Mouse (Mus musculus): Measurements from ENCODE around the gene C1s2. TPM values are rescaled to one million over a fixed set of nuclear protein-coding genes. Genes with fewer than 3 reads are reported as not detected.

Gene C1s2
- total RNA-seq, 1 experiment, result 0.27 TPM

GRCm38 (mm10) chr6:124676171-124676570 is 40.3 kb upstream of the C1s2 start:
- no peak for DNase-seq (ENCODE audit: low read depth, low spot score)
- Histone ChIP-seq H3K36me3 (ENCODE audit: control insufficient read depth, insufficient read depth, low read length, poor library complexity, severe bottlenecking) (peaks cover 6% of the 10 kb centered on the region; the same call in 1 of the 2 replicates), H3K27ac (ENCODE audit: insufficient read depth, low read depth, low read length, poor library complexity, severe bottlenecking) (no peak overlapping the region), H3K9me3 (ENCODE audit: control insufficient read depth, insufficient read depth, low read depth, low read length) (no peaks in the 10 kb centered on the region), H3K4me1 (ENCODE audit: control insufficient read depth in 2 of 2, insufficient read depth in 2 of 2, low read length in 2 of 2, poor library complexity in 1 of 2) (peaks cover 7% of the 10 kb centered on the region in 2 experiments), H3K9ac (ENCODE audit: insufficient read depth, low read depth, low read length, poor library complexity, severe bottlenecking) (no peak overlapping the region), H3K4me3 (ENCODE audit: insufficient read depth in 1 of 2, low read depth in 1 of 2, low read length in 2 of 2, poor library complexity in 1 of 2, severe bottlenecking in 1 of 2) (no peak overlapping the region)
- in situ Hi-C loops (cut with MboI; ENCODE audit: low sequenced_read_pairs in 2 of 2, unreplicated experiment in 2 of 2), result no loop called here
- TF ChIP-seq ZC3H11A (IDR thresholded peaks at IDR 0.05; ENCODE audit: borderline replicate concordance, low read depth, low read length) (no peak), MAFK (IDR thresholded peaks at IDR 0.05; ENCODE audit: insufficient read depth, low read depth, low read length) (no peak), CHD2 (IDR thresholded peaks at IDR 0.05; ENCODE audit: low read depth, low read length) (no peak), HCFC1 (IDR thresholded peaks at IDR 0.05; ENCODE audit: borderline replicate concordance, insufficient read depth, low read length) (no peak), ZNF384 (IDR thresholded peaks at IDR 0.05; ENCODE audit: low read depth, low read length) (no peak)

- no peaks in the 10 kb centered on the region for H3K9me3 ChIP-seq (ENCODE audit: control insufficient read depth, insufficient read depth, low read depth, low read length)
- DNase-seq (ENCODE audit: low read depth, low spot score), result no peak
- TF ChIP-seq ZNF384 (IDR thresholded peaks at IDR 0.05; ENCODE audit: low read depth, low read length) (no peak), HCFC1 (IDR thresholded peaks at IDR 0.05; ENCODE audit: borderline replicate concordance, insufficient read depth, low read length) (no peak), CHD2 (IDR thresholded peaks at IDR 0.05; ENCODE audit: low read depth, low read length) (no peak), ZC3H11A (IDR thresholded peaks at IDR 0.05; ENCODE audit: borderline replicate concordance, low read depth, low read length) (no peak), MAFK (IDR thresholded peaks at IDR 0.05; ENCODE audit: insufficient read depth, low read depth, low read length) (no peak)
- H3K27ac ChIP-seq (ENCODE audit: insufficient read depth, low read depth, low read length, poor library complexity, severe bottlenecking), result 0 out of 2 replicates have a peak overlapping the region, but pooled peaks have one; percentile 6
- H3K36me3 ChIP-seq (ENCODE audit: control insufficient read depth, insufficient read depth, low read length, poor library complexity, severe bottlenecking), result peaks cover 9% of the 10 kb centered on the region; the same call in 1 of the 2 replicates
- H3K4me1 ChIP-seq (ENCODE audit: control insufficient read depth in 2 of 2, insufficient read depth in 2 of 2, low read length in 2 of 2, poor library complexity in 1 of 2), result peaks cover 7% of the 10 kb centered on the region in 2 experiments
- in situ Hi-C loops (cut with MboI; ENCODE audit: low sequenced_read_pairs in 2 of 2, unreplicated experiment in 2 of 2), result no loop called here
- no peak overlapping the region for H3K4me3 ChIP-seq (ENCODE audit: insufficient read depth in 1 of 2, low read depth in 1 of 2, low read length in 2 of 2, poor library complexity in 1 of 2, severe bottlenecking in 1 of 2)
- no peak overlapping the region for H3K9ac ChIP-seq (ENCODE audit: insufficient read depth, low read depth, low read length, poor library complexity, severe bottlenecking)
These were observed 38.7 kb upstream of the C1s2 start for GRCm38 (mm10) chr6:124674591-124674990.

DNA sequence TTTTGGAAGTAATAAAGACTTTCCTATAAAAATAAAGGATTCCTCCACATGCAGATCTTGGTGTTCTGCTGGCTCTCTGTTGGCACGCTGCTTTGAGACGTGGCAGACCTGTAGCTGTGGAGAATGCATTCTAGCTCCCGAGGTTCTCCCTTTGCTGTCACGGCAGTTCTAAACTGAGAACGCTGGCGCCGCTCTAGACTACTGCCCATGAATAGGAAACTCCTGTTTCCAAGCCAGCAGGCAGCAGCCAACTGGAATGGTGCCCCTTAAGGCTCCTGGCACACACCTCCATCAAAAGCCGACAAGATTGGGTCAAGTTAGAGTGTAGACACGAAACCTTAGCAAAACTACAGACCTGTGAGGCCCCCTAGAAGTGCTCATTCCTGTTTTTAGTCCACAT is 37.7 kb upstream of the C1s2 start:
- in situ Hi-C loops (cut with MboI; ENCODE audit: low sequenced_read_pairs in 2 of 2, unreplicated experiment in 2 of 2), result no loop called here
- H3K4me3 ChIP-seq (ENCODE audit: insufficient read depth in 1 of 2, low read depth in 1 of 2, low read length in 2 of 2, poor library complexity in 1 of 2, severe bottlenecking in 1 of 2), result no peak overlapping the region
- no peaks in the 10 kb centered on the region for H3K9me3 ChIP-seq (ENCODE audit: control insufficient read depth, insufficient read depth, low read depth, low read length)
- DNase-seq (ENCODE audit: low read depth, low spot score), result no peak
- H3K36me3 ChIP-seq (ENCODE audit: control insufficient read depth, insufficient read depth, low read length, poor library complexity, severe bottlenecking), result peaks cover 9% of the 10 kb centered on the region; the same call in 1 of the 2 replicates
- no peak overlapping the region for H3K9ac ChIP-seq (ENCODE audit: insufficient read depth, low read depth, low read length, poor library complexity, severe bottlenecking)
- H3K4me1 ChIP-seq (ENCODE audit: control insufficient read depth in 2 of 2, insufficient read depth in 2 of 2, low read length in 2 of 2, poor library complexity in 1 of 2), result peaks cover 7 to 10% of the 10 kb centered on the region in 2 experiments
- no peak overlapping the region for H3K27ac ChIP-seq (ENCODE audit: insufficient read depth, low read depth, low read length, poor library complexity, severe bottlenecking)
- TF ChIP-seq CHD2 (IDR thresholded peaks at IDR 0.05; ENCODE audit: low read depth, low read length) (no peak), MAFK (IDR thresholded peaks at IDR 0.05; ENCODE audit: insufficient read depth, low read depth, low read length) (no peak), ZC3H11A (IDR thresholded peaks at IDR 0.05; ENCODE audit: borderline replicate concordance, low read depth, low read length) (no peak), ZNF384 (IDR thresholded peaks at IDR 0.05; ENCODE audit: low read depth, low read length) (no peak), HCFC1 (IDR thresholded peaks at IDR 0.05; ENCODE audit: borderline replicate concordance, insufficient read depth, low read length) (no peak)

DNA sequence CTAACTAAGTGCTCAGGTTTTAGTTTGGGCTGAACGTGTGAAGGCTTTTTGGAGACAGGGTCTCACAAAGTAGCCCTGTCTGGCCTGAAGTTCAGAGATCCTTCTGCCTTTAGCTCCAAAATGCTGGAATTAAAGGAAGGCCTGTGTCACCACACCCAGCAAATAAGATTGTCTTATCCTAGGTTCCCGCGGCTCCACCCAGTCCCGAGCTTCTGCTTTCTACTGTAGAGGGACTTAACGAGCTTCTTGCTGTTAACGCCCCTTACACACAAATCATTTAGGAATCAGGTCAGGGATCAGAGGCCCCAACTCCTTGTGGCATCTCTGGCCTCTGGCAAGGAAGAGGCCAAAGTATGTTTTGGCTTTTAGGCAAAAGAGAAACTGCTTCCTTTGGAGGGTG is 36.2 kb upstream of the C1s2 start:
- Histone ChIP-seq H3K4me1 (ENCODE audit: control insufficient read depth in 2 of 2, insufficient read depth in 2 of 2, low read length in 2 of 2, poor library complexity in 1 of 2) (peaks cover 7 to 9% of the 10 kb centered on the region in 2 experiments), H3K9me3 (ENCODE audit: control insufficient read depth, insufficient read depth, low read depth, low read length) (no peaks in the 10 kb centered on the region), H3K9ac (ENCODE audit: insufficient read depth, low read depth, low read length, poor library complexity, severe bottlenecking) (no peak overlapping the region), H3K4me3 (ENCODE audit: insufficient read depth in 1 of 2, low read depth in 1 of 2, low read length in 2 of 2, poor library complexity in 1 of 2, severe bottlenecking in 1 of 2) (no peak overlapping the region), H3K36me3 (ENCODE audit: control insufficient read depth, insufficient read depth, low read length, poor library complexity, severe bottlenecking) (peaks cover 8% of the 10 kb centered on the region; the same call in 1 of the 2 replicates), H3K27ac (ENCODE audit: insufficient read depth, low read depth, low read length, poor library complexity, severe bottlenecking) (no peak overlapping the region)
- in situ Hi-C loops (cut with MboI; ENCODE audit: low sequenced_read_pairs in 2 of 2, unreplicated experiment in 2 of 2), result no loop called here
- TF ChIP-seq HCFC1 (IDR thresholded peaks at IDR 0.05; ENCODE audit: borderline replicate concordance, insufficient read depth, low read length) (no peak), MAFK (IDR thresholded peaks at IDR 0.05; ENCODE audit: insufficient read depth, low read depth, low read length) (no peak), ZNF384 (IDR thresholded peaks at IDR 0.05; ENCODE audit: low read depth, low read length) (no peak), ZC3H11A (IDR thresholded peaks at IDR 0.05; ENCODE audit: borderline replicate concordance, low read depth, low read length) (no peak), CHD2 (IDR thresholded peaks at IDR 0.05; ENCODE audit: low read depth, low read length) (no peak)
- no peak for DNase-seq (ENCODE audit: low read depth, low spot score)

All from ES-E14 (cell line).